Mouse (Mus musculus): ENCODE results near the gene Gm14180. TPM values are rescaled to one million over a fixed set of nuclear protein-coding genes. Genes with fewer than 3 reads are reported as not detected.
"Not testable (repeated sequence)": the region's sequence is repeated elsewhere in the genome, so short reads cannot be mapped to it uniquely, and the experiment has no call there.

The Gm14180 gene
- polyA plus RNA-seq (2014; fragmentation: Nextera tagmentation; extraction: Ambion mirVana) = not detected in 2 replicates

- 72% methylated on average over 2 of the region's 2 CpGs for WGBS
- Histone ChIP-seq H3K9ac (ENCODE audit: low read length) (no peak within 1 kb of the TSS), H3K4me3 (ENCODE audit: low read depth, low read length) (no peak within 1 kb of the TSS), H3K27ac (replicated peaks; ENCODE audit: low read depth, low read length) (no peak within 1 kb of the TSS), H3K27me3 (ENCODE audit: control insufficient read depth, insufficient read depth, low read length) (no peaks in the 10 kb centered on the region), H3K4me1 (ENCODE audit: control insufficient read depth, insufficient read depth, low read length) (no peaks in the 10 kb centered on the region), H3K9me3 (ENCODE audit: control insufficient read depth, low read length) (no peaks in the 10 kb centered on the region), H3K4me2 (ENCODE audit: low read depth, severe bottlenecking) (no peak within 1 kb of the TSS), H3K36me3 (ENCODE audit: control insufficient read depth, insufficient read depth, low read length) (no peaks in the 10 kb centered on the region)
- DNase-seq (ENCODE audit: low spot score) (no peak), ATAC-seq (ENCODE audit: insufficient number of reproducible peaks, low FRiP score, low TSS enrichment, low read depth) (no peak)
Observed at GRCm38 (mm10) chr11:99734190-99734589, at the start of gene Gm14180. TSS of gene Gm14180 (minus strand) at chr11:99734290.

GRCm38 (mm10) chr11:99780604-99781003 is 46.5 kb upstream of the Gm14180 start, which contains the start of gene Krtap4-8:
TSS of gene Krtap4-8 (minus strand) at chr11:99780704.
- H3K27ac ChIP-seq (replicated peaks; ENCODE audit: low read depth, low read length) = no peak within 1 kb of the TSS
- no peak within 1 kb of the TSS for H3K9ac ChIP-seq (ENCODE audit: low read length)
- WGBS = 93% methylated on average over 2 of the region's 2 CpGs
- DNase-seq (ENCODE audit: low spot score) (no peak), ATAC-seq (ENCODE audit: insufficient number of reproducible peaks, low FRiP score, low TSS enrichment, low read depth) (no peak)
- H3K4me1 ChIP-seq (ENCODE audit: control insufficient read depth, insufficient read depth, low read length) = no peaks in the 10 kb centered on the region
- H3K4me3 ChIP-seq (ENCODE audit: low read depth, low read length) = no peak within 1 kb of the TSS
- no peaks in the 10 kb centered on the region for H3K27me3 ChIP-seq (ENCODE audit: control insufficient read depth, insufficient read depth, low read length)
- H3K36me3 ChIP-seq (ENCODE audit: control insufficient read depth, insufficient read depth, low read length) = no peaks in the 10 kb centered on the region
- H3K4me2 ChIP-seq (ENCODE audit: low read depth, severe bottlenecking) = no peak within 1 kb of the TSS
- H3K9me3 ChIP-seq (ENCODE audit: control insufficient read depth, low read length) = no peaks in the 10 kb centered on the region

- no peak for DNase-seq (ENCODE audit: low spot score)
- 59% methylated on average over 7 of the region's 7 CpGs for WGBS
- Histone ChIP-seq H3K4me3 (ENCODE audit: low read depth, low read length) (no peak overlapping the region), H3K4me1 (ENCODE audit: control insufficient read depth, insufficient read depth, low read length) (no peaks in the 10 kb centered on the region), H3K4me2 (ENCODE audit: low read depth, severe bottlenecking) (no peak overlapping the region), H3K36me3 (ENCODE audit: control insufficient read depth, insufficient read depth, low read length) (no peaks in the 10 kb centered on the region), H3K9ac (ENCODE audit: low read length) (no peak overlapping the region), H3K27ac (replicated peaks; ENCODE audit: low read depth, low read length) (no peak overlapping the region), H3K27me3 (ENCODE audit: control insufficient read depth, insufficient read depth, low read length) (no peaks in the 10 kb centered on the region), H3K9me3 (ENCODE audit: control insufficient read depth, low read length) (no peaks in the 10 kb centered on the region)
- ATAC-seq (ENCODE audit: insufficient number of reproducible peaks, low FRiP score, low TSS enrichment, low read depth) = no peak
Observed at GRCm38 (mm10) chr11:99778401-99778800, 44.3 kb upstream of the Gm14180 start.

GRCm38 (mm10) chr11:99772813-99773212 is 38.7 kb upstream of the Gm14180 start, which contains the start of gene Gm11595:
TSS of gene Gm11595 (minus strand) at chr11:99772913.
- not testable (repeated sequence) for H3K4me3 ChIP-seq (ENCODE audit: low read depth, low read length); H3K4me2 ChIP-seq (ENCODE audit: low read depth, severe bottlenecking); H3K9ac ChIP-seq (ENCODE audit: low read length); DNase-seq (ENCODE audit: low spot score); H3K36me3 ChIP-seq (ENCODE audit: control insufficient read depth, insufficient read depth, low read length); H3K9me3 ChIP-seq (ENCODE audit: control insufficient read depth, low read length); H3K27me3 ChIP-seq (ENCODE audit: control insufficient read depth, insufficient read depth, low read length); H3K4me1 ChIP-seq (ENCODE audit: control insufficient read depth, insufficient read depth, low read length); H3K27ac ChIP-seq (replicated peaks; ENCODE audit: low read depth, low read length); ATAC-seq (ENCODE audit: insufficient number of reproducible peaks, low FRiP score, low TSS enrichment, low read depth)

- DNase-seq (ENCODE audit: low spot score) (no peak), ATAC-seq (ENCODE audit: insufficient number of reproducible peaks, low FRiP score, low TSS enrichment, low read depth) (no peak)
- Histone ChIP-seq H3K9ac (ENCODE audit: low read length) (no peak overlapping the region), H3K27me3 (ENCODE audit: control insufficient read depth, insufficient read depth, low read length) (no peaks in the 10 kb centered on the region), H3K36me3 (ENCODE audit: control insufficient read depth, insufficient read depth, low read length) (no peaks in the 10 kb centered on the region), H3K9me3 (ENCODE audit: control insufficient read depth, low read length) (no peaks in the 10 kb centered on the region), H3K27ac (replicated peaks; ENCODE audit: low read depth, low read length) (no peak overlapping the region), H3K4me1 (ENCODE audit: control insufficient read depth, insufficient read depth, low read length) (no peaks in the 10 kb centered on the region), H3K4me3 (ENCODE audit: low read depth, low read length) (no peak overlapping the region), H3K4me2 (ENCODE audit: low read depth, severe bottlenecking) (no peak overlapping the region)
- WGBS = 80% methylated on average over 2 of the region's 2 CpGs
Observed at GRCm38 (mm10) chr11:99768410-99768809, 34.3 kb upstream of the Gm14180 start.

- no peaks in the 10 kb centered on the region for H3K36me3 ChIP-seq (ENCODE audit: control insufficient read depth, insufficient read depth, low read length)
- 97% methylated on average over 1 of the region's 1 CpGs for WGBS
- no peaks in the 10 kb centered on the region for H3K4me1 ChIP-seq (ENCODE audit: control insufficient read depth, insufficient read depth, low read length)
- DNase-seq (ENCODE audit: low spot score) (no peak), ATAC-seq (ENCODE audit: insufficient number of reproducible peaks, low FRiP score, low TSS enrichment, low read depth) (no peak)
- H3K27me3 ChIP-seq (ENCODE audit: control insufficient read depth, insufficient read depth, low read length) = no peaks in the 10 kb centered on the region
- no peak overlapping the region for H3K4me3 ChIP-seq (ENCODE audit: low read depth, low read length)
- H3K27ac ChIP-seq (replicated peaks; ENCODE audit: low read depth, low read length) = no peak overlapping the region
- H3K9ac ChIP-seq (ENCODE audit: low read length) = no peak overlapping the region
- no peak overlapping the region for H3K4me2 ChIP-seq (ENCODE audit: low read depth, severe bottlenecking)
- H3K9me3 ChIP-seq (ENCODE audit: control insufficient read depth, low read length) = no peaks in the 10 kb centered on the region
Observed at GRCm38 (mm10) chr11:99758877-99759276, 24.8 kb upstream of the Gm14180 start.

GRCm38 (mm10) chr11:99743985-99744384 is 9.9 kb upstream of the Gm14180 start:
- Histone ChIP-seq H3K27ac (replicated peaks; ENCODE audit: low read depth, low read length) (no peak overlapping the region), H3K4me1 (ENCODE audit: control insufficient read depth, insufficient read depth, low read length) (no peaks in the 10 kb centered on the region), H3K4me2 (ENCODE audit: low read depth, severe bottlenecking) (no peak overlapping the region), H3K36me3 (ENCODE audit: control insufficient read depth, insufficient read depth, low read length) (no peaks in the 10 kb centered on the region), H3K27me3 (ENCODE audit: control insufficient read depth, insufficient read depth, low read length) (no peaks in the 10 kb centered on the region), H3K9ac (ENCODE audit: low read length) (no peak overlapping the region), H3K9me3 (ENCODE audit: control insufficient read depth, low read length) (no peaks in the 10 kb centered on the region), H3K4me3 (ENCODE audit: low read depth, low read length) (no peak overlapping the region)
- 93% methylated on average over 3 of the region's 3 CpGs for WGBS
- ATAC-seq (ENCODE audit: insufficient number of reproducible peaks, low FRiP score, low TSS enrichment, low read depth) = no peak
- DNase-seq (ENCODE audit: low spot score) = no peak

GRCm38 (mm10) chr11:99724061-99724460 is 10.0 kb downstream of the Gm14180 start:
- no peaks in the 10 kb centered on the region for H3K4me1 ChIP-seq (ENCODE audit: control insufficient read depth, insufficient read depth, low read length)
- H3K9ac ChIP-seq (ENCODE audit: low read length) = no peak overlapping the region
- no peak overlapping the region for H3K4me2 ChIP-seq (ENCODE audit: low read depth, severe bottlenecking)
- 78% methylated on average over 2 of the region's 2 CpGs for WGBS
- ATAC-seq (ENCODE audit: insufficient number of reproducible peaks, low FRiP score, low TSS enrichment, low read depth) (no peak), DNase-seq (ENCODE audit: low spot score) (no peak)
- H3K36me3 ChIP-seq (ENCODE audit: control insufficient read depth, insufficient read depth, low read length) = no peaks in the 10 kb centered on the region
- no peaks in the 10 kb centered on the region for H3K9me3 ChIP-seq (ENCODE audit: control insufficient read depth, low read length)
- no peak overlapping the region for H3K27ac ChIP-seq (replicated peaks; ENCODE audit: low read depth, low read length)
- no peak overlapping the region for H3K4me3 ChIP-seq (ENCODE audit: low read depth, low read length)
- no peaks in the 10 kb centered on the region for H3K27me3 ChIP-seq (ENCODE audit: control insufficient read depth, insufficient read depth, low read length)

GRCm38 (mm10) chr11:99718759-99719158 is 15.3 kb downstream of the Gm14180 start:
- Histone ChIP-seq H3K9ac (ENCODE audit: low read length) (no peak overlapping the region), H3K27ac (replicated peaks; ENCODE audit: low read depth, low read length) (no peak overlapping the region), H3K4me2 (ENCODE audit: low read depth, severe bottlenecking) (no peak overlapping the region), H3K36me3 (ENCODE audit: control insufficient read depth, insufficient read depth, low read length) (no peaks in the 10 kb centered on the region), H3K4me1 (ENCODE audit: control insufficient read depth, insufficient read depth, low read length) (no peaks in the 10 kb centered on the region), H3K4me3 (ENCODE audit: low read depth, low read length) (no peak overlapping the region), H3K27me3 (ENCODE audit: control insufficient read depth, insufficient read depth, low read length) (no peaks in the 10 kb centered on the region), H3K9me3 (ENCODE audit: control insufficient read depth, low read length) (no peaks in the 10 kb centered on the region)
- 96% methylated on average over 1 of the region's 1 CpGs for WGBS
- DNase-seq (ENCODE audit: low spot score) (no peak), ATAC-seq (ENCODE audit: insufficient number of reproducible peaks, low FRiP score, low TSS enrichment, low read depth) (no peak)
